In genomic region chr7:101389256-101389655, GRCm38 (mm10) we compare ENCODE assay signal across 23 mouse cellular contexts. TPM values are rescaled to one million over a fixed set of nuclear protein-coding genes. Genes with fewer than 3 reads are reported as not detected.
DNase-seq lines count a peak whose midpoint lies in the region; ATAC-seq lines count a peak whose summit lies in the region.
"Had no signal": no experiment of that assay in that cellular context is flagged by ENCODE, and none has a peak within 500 bp of the region (broad histone marks: within the 10 kb centered on the region; RNA-seq: fewer than 3 reads in every experiment).

No protein-coding gene starts in this region.

- peak overlapping the region; percentile 50; the same call in 1 of the 2 replicates for H3K27ac ChIP-seq in heart, embryonic 10.5 days
- peak overlapping the region; percentile 22; the same call in 1 of the 2 replicates for H3K27ac ChIP-seq in liver, embryonic 12.5 days
- H3K27ac ChIP-seq: embryonic facial prominence, embryonic 15.5 days; forebrain, embryonic 10.5 days; hindbrain, embryonic 13.5 days; hindbrain, postnatal 0 days had no signal

- H3K9ac ChIP-seq in liver, embryonic 12.5 days = no peak overlapping the region
- H3K9ac ChIP-seq: embryonic facial prominence, embryonic 15.5 days; hindbrain, embryonic 13.5 days had no signal

- H3K9me3 ChIP-seq in heart, embryonic 10.5 days = no peaks in the 10 kb centered on the region
- no peaks in the 10 kb centered on the region for H3K9me3 ChIP-seq in liver, embryonic 12.5 days (replicated peaks)
- H3K9me3 ChIP-seq: embryonic facial prominence, embryonic 15.5 days; forebrain, embryonic 10.5 days; hindbrain, embryonic 13.5 days had no signal

- no peak overlapping the region for H3K4me3 ChIP-seq in heart, embryonic 10.5 days
- no peak overlapping the region for H3K4me3 ChIP-seq in liver, embryonic 12.5 days
- H3K4me3 ChIP-seq: embryonic facial prominence, embryonic 15.5 days; erythroblast, embryonic 14.5 days; forebrain, embryonic 10.5 days; hindbrain, embryonic 13.5 days had no signal

- no peak overlapping the region for H3K4me2 ChIP-seq in liver, embryonic 12.5 days
- H3K4me2 ChIP-seq: embryonic facial prominence, embryonic 15.5 days; hindbrain, embryonic 13.5 days had no signal

- H3K27me3 ChIP-seq in heart, embryonic 10.5 days (ENCODE audit: insufficient read depth, poor library complexity, severe bottlenecking) = no peaks in the 10 kb centered on the region
- no peaks in the 10 kb centered on the region for H3K27me3 ChIP-seq in liver, embryonic 12.5 days (replicated peaks)
- H3K27me3 ChIP-seq: embryonic facial prominence, embryonic 15.5 days; hindbrain, embryonic 13.5 days had no signal

- H3K36me3 ChIP-seq in heart, embryonic 10.5 days = no peaks in the 10 kb centered on the region
- peaks cover 52% of the 10 kb centered on the region for H3K36me3 ChIP-seq in liver, embryonic 12.5 days
- H3K36me3 ChIP-seq: forebrain, embryonic 10.5 days; hindbrain, embryonic 13.5 days had no signal

- H3K4me1 ChIP-seq in heart, embryonic 10.5 days = peaks cover 89% of the 10 kb centered on the region
- H3K4me1 ChIP-seq in liver, embryonic 12.5 days = peaks cover 71% of the 10 kb centered on the region

- no peak for ATAC-seq in liver, embryonic 12.5 days
- ATAC-seq in common myeloid progenitor, adult 5-6 weeks (replicated peaks; ENCODE audit: low read depth, poor library complexity, severe bottlenecking) = peak; percentile 71
- ATAC-seq: forebrain, embryonic 16.5 days; hindbrain, postnatal 0 days had no signal

- no peak for DNase-seq in heart, embryonic 10.5 days (ENCODE audit: low spot score)
- DNase-seq in heart, adult 8-10 months (ENCODE audit: low spot score) = no peak
- no peak for DNase-seq in liver
- no peak for DNase-seq in lung, postnatal 36 days
- DNase-seq in adrenal gland, adult (ENCODE audit: inconsistent age in 2 of 2, low spot score in 1 of 2) = no peak
- DNase-seq: adrenal gland, postnatal 14 days; cerebellum, adult 2 months; cerebellum, postnatal 10 days; embryo, embryonic 11 days; gastrocnemius, postnatal 10 days; kidney, adult 11 months had no signal

- WGBS in heart, embryonic 10.5 days = 32% methylated on average over 6 of the region's 6 CpGs
- WGBS in liver, embryonic 12.5 days (ENCODE audit: insufficient replicate concordance) = 20% methylated on average over 6 of the region's 6 CpGs

RNA-seq across cellular contexts. Expression of gene Gm45837, which starts 21.4 kb away (rescaled TPM):
- 3.3 TPM in 1 of 2 replicates, not detected in the other for polyA plus RNA-seq in heart, embryonic 10.5 days (2016; fragmentation: Nextera tagmentation; extraction: Ambion mirVana)
- 1 to 10 TPM in 2 of 4 experiments, not detected in 2; 3.7 to 4.3 TPM for total RNA-seq in heart, adult 8-10 months (2022)
- not detected in 2 replicates for polyA plus RNA-seq in liver, embryonic 12.5 days (2016; fragmentation: Nextera tagmentation; extraction: Ambion mirVana)
- 6.5 TPM in 1 of 2 replicates, not detected in the other for total RNA-seq in common myeloid progenitor, adult 5-6 weeks (2017)
- total RNA-seq: adrenal gland, postnatal 14 days; gastrocnemius, postnatal 4 days; heart, postnatal 25 days; hindbrain, postnatal 0 days; MEL had no signal
- polyA plus RNA-seq: C2C12; erythroblast, embryonic 14.5 days; forebrain, embryonic 10.5 days; forebrain, embryonic 16.5 days; hindbrain, embryonic 13.5 days; hindbrain, postnatal 0 days had no signal

RNA-seq across cellular contexts. Expression of gene Pde2a, which starts 32.2 kb away (rescaled TPM):
- 1.6 and 12.0 TPM in 2 replicates for polyA plus RNA-seq in heart, embryonic 10.5 days (2016; fragmentation: Nextera tagmentation; extraction: Ambion mirVana)
- 10 to 100 TPM; 46.1 to 58.6 (median 52.8) TPM for total RNA-seq in heart, adult 8-10 months (2022)
- polyA plus RNA-seq in liver, embryonic 12.5 days (2016; fragmentation: Nextera tagmentation; extraction: Ambion mirVana) = 11.9 and 12.0 TPM in 2 replicates
- total RNA-seq in common myeloid progenitor, adult 5-6 weeks (2017) = 1.7 and 7.0 TPM in 2 replicates

RNA-seq across cellular contexts. Expression of gene Arap1, which starts 41.4 kb away (rescaled TPM):
- 15.9 and 24.6 TPM in 2 replicates for polyA plus RNA-seq in heart, embryonic 10.5 days (2016; fragmentation: Nextera tagmentation; extraction: Ambion mirVana)
- total RNA-seq in heart, adult 8-10 months (2022) = 10 to 100 TPM; 27.2 to 40.0 (median 28.4) TPM
- 20.5 and 24.6 TPM in 2 replicates for polyA plus RNA-seq in liver, embryonic 12.5 days (2016; fragmentation: Nextera tagmentation; extraction: Ambion mirVana)
- total RNA-seq in common myeloid progenitor, adult 5-6 weeks (2017) = 97.4 and 98.9 TPM in 2 replicates
